Comparison of ENCODE assay signal across 8 mouse cellular contexts in the genomic region with DNA sequence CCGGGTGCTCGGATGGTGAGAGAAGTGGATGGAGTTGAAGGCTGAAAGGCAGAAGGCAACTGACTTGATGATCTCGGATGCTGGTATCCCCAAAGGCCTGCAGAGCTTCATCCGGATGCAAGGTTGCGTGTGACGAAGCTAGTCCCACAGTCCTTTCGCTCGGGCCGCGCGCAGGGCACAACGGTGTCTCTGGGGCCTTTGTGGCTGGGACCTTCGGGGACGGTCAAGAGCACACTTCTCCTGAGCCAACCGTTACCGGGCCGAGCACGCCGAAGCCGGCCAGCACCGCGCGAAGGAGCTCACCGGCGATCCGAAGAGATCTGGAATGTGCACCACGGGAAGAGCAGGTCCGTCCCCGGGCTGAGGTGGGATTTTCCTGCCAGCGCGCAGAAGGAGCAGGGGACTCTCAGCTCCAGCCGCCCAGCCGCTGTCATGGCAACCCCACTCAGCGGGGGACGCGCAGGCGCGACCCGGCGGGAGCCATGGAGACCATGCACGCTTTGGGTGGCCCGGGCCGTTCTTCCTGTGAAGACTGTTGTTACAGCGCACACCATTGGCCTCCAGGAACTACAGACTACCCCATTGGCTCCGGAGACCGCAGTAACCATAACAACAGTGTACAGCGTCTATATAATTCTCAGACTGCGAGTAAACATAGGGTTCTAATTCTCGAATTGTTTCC. TPM values are rescaled to one million over a fixed set of nuclear protein-coding genes. Genes with fewer than 3 reads are reported as not detected.
A peak's percentile ranks its signal among the peaks of the same experiment; 100 is the strongest.
DNase-seq lines count a peak whose midpoint lies in the region; ATAC-seq and TF ChIP-seq lines count a peak whose summit lies in the region.

TSS of gene Ccdc30 (minus strand) at position 450 of the 682 bp plus-strand sequence.

- H3K9ac ChIP-seq in heart, embryonic 12.5 days = peak within 1 kb of the TSS; percentile 71
- H3K9ac ChIP-seq in kidney, embryonic 15.5 days = peak within 1 kb of the TSS; percentile 41
- 0 out of 2 replicates have a peak within 1 kb of the TSS, but pooled peaks have one; percentile 35 for H3K9ac ChIP-seq in limb, embryonic 15.5 days
- H3K9ac ChIP-seq in midbrain, embryonic 16.5 days (ENCODE audit: low read depth, low read length) = peak within 1 kb of the TSS; percentile 81

- WGBS in heart, embryonic 12.5 days = under 1% methylated on average over 49 of the region's 49 CpGs
- under 1% methylated on average over 49 of the region's 49 CpGs for WGBS in kidney, embryonic 15.5 days
- under 1% methylated on average over 49 of the region's 49 CpGs for WGBS in limb, embryonic 15.5 days
- WGBS in midbrain, embryonic 16.5 days = under 1% methylated on average over 49 of the region's 49 CpGs

- H3K27me3 ChIP-seq in heart, embryonic 12.5 days (replicated peaks) = 0 out of 2 replicates have a peak, but pooled peaks cover 4% of the 10 kb centered on the region
- H3K27me3 ChIP-seq in kidney, embryonic 15.5 days = no peaks in the 10 kb centered on the region
- no peaks in the 10 kb centered on the region for H3K27me3 ChIP-seq in limb, embryonic 15.5 days
- no peaks in the 10 kb centered on the region for H3K27me3 ChIP-seq in midbrain, embryonic 16.5 days (ENCODE audit: control insufficient read depth, insufficient read depth, low read depth, low read length)

- no peak within 1 kb of the TSS for H3K27ac ChIP-seq in bone marrow macrophage, adult 2 months (ENCODE audit: insufficient read depth, low read depth, low read length)
- no peak within 1 kb of the TSS for H3K27ac ChIP-seq in embryonic fibroblast, embryonic 13.5 days (ENCODE audit: insufficient read depth, low read length)
- no peak within 1 kb of the TSS for H3K27ac ChIP-seq in heart, embryonic 12.5 days (ENCODE audit: poor library complexity, severe bottlenecking)
- no peak within 1 kb of the TSS for H3K27ac ChIP-seq in kidney, embryonic 15.5 days
- H3K27ac ChIP-seq in limb, embryonic 15.5 days = no peak within 1 kb of the TSS
- H3K27ac ChIP-seq in midbrain, embryonic 16.5 days (ENCODE audit: low read length) = peak within 1 kb of the TSS; percentile 85

- DNase-seq in A20 (ENCODE audit: low read depth, low spot score) = peak; percentile 86
- DNase-seq in spleen, adult 18-20 months = peak; percentile 76

- peak within 1 kb of the TSS; percentile 80 for H3K4me3 ChIP-seq in bone marrow macrophage, adult 2 months (ENCODE audit: insufficient read depth, low read length)
- peak within 1 kb of the TSS; percentile 54 for H3K4me3 ChIP-seq in embryonic fibroblast, embryonic 13.5 days (ENCODE audit: insufficient read depth, low read length)
- peak within 1 kb of the TSS; percentile 65 for H3K4me3 ChIP-seq in heart, embryonic 12.5 days
- peak within 1 kb of the TSS; percentile 62 for H3K4me3 ChIP-seq in kidney, embryonic 15.5 days (replicated peaks)
- peak within 1 kb of the TSS; percentile 57 for H3K4me3 ChIP-seq in limb, embryonic 15.5 days
- peak within 1 kb of the TSS; percentile 78 for H3K4me3 ChIP-seq in midbrain, embryonic 16.5 days (ENCODE audit: low read depth, low read length)

- no peak for TF ChIP-seq CTCF in bone marrow macrophage, adult 2 months (IDR thresholded peaks at IDR 0.05; ENCODE audit: low read depth, low read length)
- TF ChIP-seq CTCF in embryonic fibroblast, embryonic 13.5 days (IDR thresholded peaks at IDR 0.05; ENCODE audit: borderline replicate concordance, insufficient read depth, low read length) = no peak

- peaks cover 4% of the 10 kb centered on the region for H3K4me1 ChIP-seq in bone marrow macrophage, adult 2 months (ENCODE audit: control insufficient read depth, insufficient read depth, low read length)
- no peaks in the 10 kb centered on the region for H3K4me1 ChIP-seq in embryonic fibroblast, embryonic 13.5 days (ENCODE audit: control insufficient read depth, insufficient read depth, low read length)
- peaks cover 12% of the 10 kb centered on the region for H3K4me1 ChIP-seq in heart, embryonic 12.5 days (replicated peaks)
- peaks cover 16% of the 10 kb centered on the region for H3K4me1 ChIP-seq in kidney, embryonic 15.5 days
- H3K4me1 ChIP-seq in limb, embryonic 15.5 days = peaks cover 13% of the 10 kb centered on the region
- peaks cover 14% of the 10 kb centered on the region; the same call in 1 of the 2 replicates for H3K4me1 ChIP-seq in midbrain, embryonic 16.5 days (ENCODE audit: control insufficient read depth, insufficient read depth, low read length)

- peaks cover 9% of the 10 kb centered on the region for H3K36me3 ChIP-seq in heart, embryonic 12.5 days
- H3K36me3 ChIP-seq in kidney, embryonic 15.5 days = peaks cover 20% of the 10 kb centered on the region
- peaks cover 11% of the 10 kb centered on the region; the same call in 1 of the 2 replicates for H3K36me3 ChIP-seq in limb, embryonic 15.5 days
- no peaks in the 10 kb centered on the region; the same call in 1 of the 2 replicates for H3K36me3 ChIP-seq in midbrain, embryonic 16.5 days (ENCODE audit: control insufficient read depth, insufficient read depth, low read length)

- peak within 1 kb of the TSS; percentile 94 for H3K4me2 ChIP-seq in heart, embryonic 12.5 days
- peak within 1 kb of the TSS; percentile 74 for H3K4me2 ChIP-seq in kidney, embryonic 15.5 days
- H3K4me2 ChIP-seq in limb, embryonic 15.5 days = peak within 1 kb of the TSS; percentile 95
- H3K4me2 ChIP-seq in midbrain, embryonic 16.5 days (ENCODE audit: low read length) = peak within 1 kb of the TSS; percentile 86

- peak; percentile 98 for ATAC-seq in heart, embryonic 12.5 days (ENCODE audit: insufficient number of reproducible peaks, low FRiP score)
- peak; percentile 100 for ATAC-seq in kidney, embryonic 15.5 days (replicated peaks; ENCODE audit: low FRiP score)
- peak; percentile 95 for ATAC-seq in limb, embryonic 15.5 days (ENCODE audit: insufficient number of reproducible peaks, low FRiP score, low TSS enrichment, low read depth)
- peak; percentile 100 for ATAC-seq in midbrain, embryonic 16.5 days

- no peaks in the 10 kb centered on the region for H3K9me3 ChIP-seq in heart, embryonic 12.5 days (replicated peaks)
- no peaks in the 10 kb centered on the region for H3K9me3 ChIP-seq in kidney, embryonic 15.5 days (replicated peaks)
- no peaks in the 10 kb centered on the region for H3K9me3 ChIP-seq in limb, embryonic 15.5 days
- no peaks in the 10 kb centered on the region for H3K9me3 ChIP-seq in midbrain, embryonic 16.5 days (replicated peaks; ENCODE audit: control insufficient read depth, low read length, poor library complexity, severe bottlenecking)

- TF ChIP-seq POLR2A in bone marrow macrophage, adult 2 months (IDR thresholded peaks at IDR 0.05; ENCODE audit: borderline replicate concordance, low read depth, low read length) = no peak
- no peak for TF ChIP-seq POLR2A in embryonic fibroblast, embryonic 13.5 days (IDR thresholded peaks at IDR 0.05; ENCODE audit: low read depth, low read length)

RNA-seq across cellular contexts. Expression of gene Ccdc30, which starts in this region (rescaled TPM):
- polyA plus RNA-seq in bone marrow macrophage, adult 2 months (2012; ENCODE audit: insufficient read depth, insufficient read length, missing spikeins) = not detected in 2 replicates
- 1.3 and 2.0 TPM in 2 replicates for polyA plus RNA-seq in embryonic fibroblast, embryonic 13.5 days (2011; ENCODE audit: insufficient read length, low read depth, missing spikeins)
- polyA plus RNA-seq in heart, embryonic 12.5 days (2016; fragmentation: Nextera tagmentation; extraction: Ambion mirVana) = 3.3 and 4.1 TPM in 2 replicates
- 6.6 and 6.8 TPM in 2 replicates for polyA plus RNA-seq in kidney, embryonic 15.5 days (2015; fragmentation: Nextera tagmentation; extraction: Ambion mirVana)
- 3.1 and 5.8 TPM in 2 replicates for polyA plus RNA-seq in limb, embryonic 15.5 days (2015; fragmentation: Nextera tagmentation; extraction: Ambion mirVana)
- 22.8 and 27.1 TPM in 2 replicates for polyA plus RNA-seq in midbrain, embryonic 16.5 days (2015; fragmentation: Nextera tagmentation; extraction: Ambion mirVana)
